Mouse (Mus musculus) brain, embryonic 14.5 days (tissue): ENCODE data around the gene Vsig1.

Experiments used
- CTCF ChIP-seq: fragments of 200-500 bp; IDR thresholded peaks from 2 replicates; pipeline ENCODE4 v1.5.1; 2012; ENCODE audit warnings: inconsistent platforms, mild to moderate bottlenecking, moderate library complexity, borderline replicate concordance; ENCODE audit not compliant: insufficient read depth, insufficient read length; ENCODE audit errors: extremely low read depth
- POLR2A ChIP-seq: fragments of 200-500 bp; IDR thresholded peaks from 2 replicates; pipeline ENCODE4 v1.6.1; 2012; ENCODE audit warnings: mild to moderate bottlenecking, inconsistent platforms, borderline replicate concordance; ENCODE audit not compliant: poor library complexity, insufficient read depth, insufficient read length, severe bottlenecking; ENCODE audit errors: extremely low read depth

- TF ChIP-seq CTCF = no peak
- no peak for TF ChIP-seq POLR2A
These were observed 76.0 kb downstream of the Vsig1 start for GRCm38 (mm10) chrX:140983206-140983960.
